Mouse (Mus musculus): ENCODE data around the gene Shcbp1l. TPM values are rescaled to one million over a fixed set of nuclear protein-coding genes. Genes with fewer than 3 reads are reported as not detected.

Gene Shcbp1l
- total RNA-seq, 2 experiments from 2014 or later, result 0.67 to 1.2 TPM

- no peak for DNase-seq (ENCODE audit: low spot score in 2 of 2)
Measured at GRCm38 (mm10) chr1:153486767-153487499, 62.0 kb downstream of the Shcbp1l start.

- DNase-seq (ENCODE audit: low spot score in 2 of 2), result peak; percentile 98 to 99
Measured at GRCm38 (mm10) chr1:153487500-153487879, 62.5 kb downstream of the Shcbp1l start, which contains the start of gene Dhx9. Dhx9 (minus strand) TSS chr1:153487660.

GRCm38 (mm10) chr1:153489132-153489531 is 64.2 kb downstream of the Shcbp1l start:
- DNase-seq (ENCODE audit: low spot score in 2 of 2), result no peak

- no peak for DNase-seq (ENCODE audit: low spot score in 2 of 2)
Measured at GRCm38 (mm10) chr1:153489540-153489939, 64.6 kb downstream of the Shcbp1l start.

GRCm38 (mm10) chr1:153489963-153490362 is 65.0 kb downstream of the Shcbp1l start:
- no peak for DNase-seq (ENCODE audit: low spot score in 2 of 2)

GRCm38 (mm10) chr1:153491345-153491744 is 66.4 kb downstream of the Shcbp1l start:
- no peak for DNase-seq (ENCODE audit: low spot score in 2 of 2)

- no peak for DNase-seq (ENCODE audit: low spot score in 2 of 2)
Measured at GRCm38 (mm10) chr1:153491822-153492221, 66.9 kb downstream of the Shcbp1l start.

- no peak for DNase-seq (ENCODE audit: low spot score in 2 of 2)
Measured at GRCm38 (mm10) chr1:153493338-153493737, 68.4 kb downstream of the Shcbp1l start.

GRCm38 (mm10) chr1:153493931-153494330 is 69.0 kb downstream of the Shcbp1l start:
- no peak for DNase-seq (ENCODE audit: low spot score in 2 of 2)

GRCm38 (mm10) chr1:153496030-153496429 is 71.1 kb downstream of the Shcbp1l start:
- DNase-seq (ENCODE audit: low spot score in 2 of 2), result no peak

- no peak for DNase-seq (ENCODE audit: low spot score in 2 of 2)
Measured at GRCm38 (mm10) chr1:153500030-153500429, 75.1 kb downstream of the Shcbp1l start.

- no peak for DNase-seq (ENCODE audit: low spot score in 2 of 2)
Measured at GRCm38 (mm10) chr1:153501644-153502321, 76.8 kb downstream of the Shcbp1l start.

Other genes starting within 250 kb of the Shcbp1l start
- gene Lamc2, start 238.7 kb upstream of the Shcbp1l start, total RNA-seq (2021), result 10 to 100 TPM in 1 of 2 experiments, 1 to 10 TPM in 1; 2.5 to 12.3 TPM
- gene Lamc1, start 92.4 kb upstream of the Shcbp1l start, total RNA-seq (2021), result 100 to 1,000 TPM; 186 to 227 TPM
- 100 to 1,000 TPM; 158 to 176 TPM for gene Dhx9, start 62.5 kb downstream of the Shcbp1l start, total RNA-seq (2021)
- 10 to 100 TPM in 1 of 2 experiments, 1 to 10 TPM in 1; 6.3 to 11.6 TPM for gene Npl, start 124.9 kb downstream of the Shcbp1l start, total RNA-seq (2021)
- under 1 TPM; 0.48 to 0.65 TPM for gene Rgs8, start 227.9 kb downstream of the Shcbp1l start, total RNA-seq (2021)